Mouse (Mus musculus) embryonic facial prominence, embryonic 12.5 days (tissue): ENCODE data around the gene Sctr. TPM values are rescaled to one million over a fixed set of nuclear protein-coding genes. Genes with fewer than 3 reads are reported as not detected.

ENCODE experiments used
- ATAC-seq: fragments of 200-750 bp; cut with Nextera tagmentation; 2 replicates; pipeline ENCODE4 v1.8.0; 2017; ENCODE audit not compliant: insufficient number of reproducible peaks, insufficient read depth, low FRiP score, low TSS enrichment
- H3K27ac ChIP-seq: fragments of 300-500 bp; sonication (generic); 2 replicates; pipeline ENCODE4 v1.5.1; 2016; ENCODE audit warnings: mild to moderate bottlenecking
- H3K27me3 ChIP-seq: fragments of 300-500 bp; sonication (generic); 2 replicates; pipeline ENCODE4 v1.6.1; 2016; ENCODE audit warnings: mild to moderate bottlenecking, moderate library complexity
- H3K36me3 ChIP-seq: fragments of 300-500 bp; sonication (generic); 2 replicates; pipeline ENCODE4 v1.6.1; 2016; ENCODE audit warnings: mild to moderate bottlenecking
- H3K4me1 ChIP-seq: fragments of 300-500 bp; sonication (generic); 2 replicates; pipeline ENCODE4 v1.6.1; 2016
- H3K4me2 ChIP-seq: fragments of 300-500 bp; sonication (generic); replicated peaks from 2 replicates; pipeline ENCODE4 v1.6.1; 2016; ENCODE audit warnings: mild to moderate bottlenecking, moderate library complexity
- H3K4me3 ChIP-seq: fragments of 300-500 bp; sonication (generic); 2 replicates; pipeline ENCODE4 v1.5.1; 2016; ENCODE audit warnings: mild to moderate bottlenecking
- H3K9ac ChIP-seq: fragments of 300-500 bp; sonication (generic); 2 replicates; pipeline ENCODE4 v1.6.1; 2016; ENCODE audit warnings: mild to moderate bottlenecking, moderate library complexity
- H3K9me3 ChIP-seq: fragments of 300-500 bp; sonication (generic); 2 replicates; pipeline ENCODE4 v1.6.1; 2016; ENCODE audit warnings: mild to moderate bottlenecking, moderate library complexity
- WGBS: fragments of 180-500 bp; shearing (Covaris S2); methylation state at CpG from one replicate; pipeline ENCODE4 v1.1.7; 2016; 5-methylcytosine and 5-hydroxymethylcytosine counted together
- polyA plus RNA-seq: library from polyadenylated mRNA; unstranded; fragments of >200 nt; fragmentation: Nextera tagmentation; extraction: Ambion mirVana; gene quantifications from 2 replicates; pipeline ENCODE4 v1.2.1, GENCODE M21; 2016

Gene Sctr
- polyA plus RNA-seq, 1 experiment from 2014 or later: 0.20 TPM

- Histone ChIP-seq H3K4me3 (no peak overlapping the region), H3K9ac (no peak overlapping the region), H3K36me3 (no peaks in the 10 kb centered on the region), H3K27me3 (no peaks in the 10 kb centered on the region), H3K27ac (no peak overlapping the region), H3K9me3 (no peaks in the 10 kb centered on the region), H3K4me1 (no peaks in the 10 kb centered on the region), H3K4me2 (no peak overlapping the region)
- whole genome bisulfite sequencing: 42% methylated on average over 10 of the region's 10 CpGs
- 0 out of 2 replicates have a peak, but pooled peaks have one; percentile 65 for ATAC-seq
Measured at GRCm38 (mm10) chr1:120032804-120033468, 26.2 kb downstream of the Sctr start.

DNA sequence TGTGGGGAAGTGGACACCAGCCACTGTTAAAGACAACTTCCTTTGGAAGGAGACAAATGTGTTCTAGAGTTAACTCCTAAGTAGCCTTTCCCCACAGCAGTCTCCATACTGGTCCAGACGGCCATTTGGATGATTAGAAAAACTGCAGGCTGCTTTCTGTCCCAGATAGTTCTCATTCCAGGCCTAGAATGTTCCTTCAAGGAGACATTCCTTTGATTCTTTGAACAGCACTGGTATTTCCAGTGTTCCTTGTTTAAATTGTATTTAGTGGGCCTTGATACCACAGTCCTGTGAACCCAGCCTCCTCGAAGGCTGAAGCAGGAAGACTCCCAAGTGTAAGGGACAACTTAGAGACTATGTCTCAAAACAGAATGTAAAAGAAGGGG, 26.8 kb downstream of the Sctr start:
- Histone ChIP-seq H3K27ac (no peak overlapping the region), H3K4me3 (no peak overlapping the region), H3K27me3 (no peaks in the 10 kb centered on the region), H3K4me2 (no peak overlapping the region), H3K9me3 (no peaks in the 10 kb centered on the region), H3K36me3 (no peaks in the 10 kb centered on the region), H3K9ac (no peak overlapping the region), H3K4me1 (no peaks in the 10 kb centered on the region)
- ATAC-seq: no peak
- WGBS: 81% methylated on average over 2 of the region's 2 CpGs

- Histone ChIP-seq H3K9ac (no peak overlapping the region), H3K36me3 (no peaks in the 10 kb centered on the region), H3K27ac (no peak overlapping the region), H3K4me2 (no peak overlapping the region), H3K9me3 (no peaks in the 10 kb centered on the region), H3K4me3 (no peak overlapping the region), H3K4me1 (no peaks in the 10 kb centered on the region), H3K27me3 (no peaks in the 10 kb centered on the region)
- no peak for ATAC-seq
- WGBS: 70% methylated on average over 1 of the region's 1 CpGs
Measured at GRCm38 (mm10) chr1:120034793-120035192, 28.1 kb downstream of the Sctr start.

GRCm38 (mm10) chr1:120035456-120036034, 28.9 kb downstream of the Sctr start:
- Histone ChIP-seq H3K4me2 (no peak overlapping the region), H3K36me3 (no peaks in the 10 kb centered on the region), H3K4me3 (no peak overlapping the region), H3K4me1 (no peaks in the 10 kb centered on the region), H3K9ac (no peak overlapping the region), H3K27ac (no peak overlapping the region), H3K9me3 (no peaks in the 10 kb centered on the region), H3K27me3 (no peaks in the 10 kb centered on the region)
- no peak for ATAC-seq
- whole genome bisulfite sequencing: 80% methylated on average over 7 of the region's 7 CpGs

DNA sequence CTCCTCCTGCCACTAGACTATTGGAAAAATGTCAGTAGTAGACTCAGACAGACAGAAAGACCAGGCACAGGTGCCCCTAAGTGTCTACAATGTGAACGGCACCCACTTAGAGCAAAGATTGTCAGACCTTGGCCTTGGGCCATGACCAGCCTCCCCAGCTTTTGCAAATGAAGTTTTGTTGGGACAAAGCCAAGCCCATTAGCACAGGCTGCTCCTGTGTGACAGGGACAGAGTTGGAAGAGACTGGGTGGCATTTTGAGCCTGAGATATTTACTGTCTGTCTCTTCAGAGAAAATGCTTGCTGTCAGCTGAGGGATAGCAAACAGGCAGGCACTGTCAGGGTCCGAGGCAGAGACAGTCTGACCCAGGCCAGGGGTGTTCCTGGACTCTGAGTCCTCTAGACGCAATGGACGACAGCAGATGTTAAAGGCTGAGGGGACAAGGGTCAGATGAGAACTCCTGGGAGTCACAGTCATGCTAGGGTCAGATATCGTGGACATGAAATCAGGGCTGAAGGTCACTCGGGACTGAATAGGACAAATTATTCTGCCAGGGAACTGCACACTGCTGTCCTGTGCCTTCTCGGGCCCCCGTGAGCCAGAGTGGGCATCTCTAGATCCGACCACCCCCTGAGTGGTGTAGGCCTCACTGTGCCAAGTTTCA, 30.5 kb downstream of the Sctr start:
- no peak overlapping the region for H3K27ac ChIP-seq
- no peaks in the 10 kb centered on the region for H3K9me3 ChIP-seq
- H3K4me2 ChIP-seq: no peak overlapping the region
- no peak overlapping the region for H3K4me3 ChIP-seq
- H3K36me3 ChIP-seq: no peaks in the 10 kb centered on the region
- H3K4me1 ChIP-seq: no peaks in the 10 kb centered on the region
- ATAC-seq: no peak
- WGBS: 65% methylated on average over 9 of the region's 9 CpGs
- H3K27me3 ChIP-seq: no peaks in the 10 kb centered on the region
- no peak overlapping the region for H3K9ac ChIP-seq

- no peaks in the 10 kb centered on the region for H3K36me3 ChIP-seq
- no peak for ATAC-seq
- H3K9ac ChIP-seq: no peak overlapping the region
- 81% methylated on average over 9 of the region's 9 CpGs for WGBS
- H3K4me2 ChIP-seq: no peak overlapping the region
- H3K27ac ChIP-seq: no peak overlapping the region
- H3K9me3 ChIP-seq: no peaks in the 10 kb centered on the region
- no peaks in the 10 kb centered on the region for H3K4me1 ChIP-seq
- no peak overlapping the region for H3K4me3 ChIP-seq
- H3K27me3 ChIP-seq: no peaks in the 10 kb centered on the region
Measured at GRCm38 (mm10) chr1:120038594-120038993, 31.9 kb downstream of the Sctr start.

GRCm38 (mm10) chr1:120042421-120042820, 35.7 kb downstream of the Sctr start:
- ATAC-seq: no peak
- Histone ChIP-seq H3K9me3 (no peaks in the 10 kb centered on the region), H3K4me2 (no peak overlapping the region), H3K9ac (no peak overlapping the region), H3K4me3 (no peak overlapping the region), H3K36me3 (no peaks in the 10 kb centered on the region), H3K27ac (no peak overlapping the region), H3K4me1 (no peaks in the 10 kb centered on the region), H3K27me3 (no peaks in the 10 kb centered on the region)
- WGBS: 63% methylated on average over 8 of the region's 8 CpGs

GRCm38 (mm10) chr1:120044584-120044983, 37.9 kb downstream of the Sctr start:
- 84% methylated on average over 16 of the region's 16 CpGs for WGBS
- Histone ChIP-seq H3K9me3 (no peaks in the 10 kb centered on the region), H3K27me3 (no peaks in the 10 kb centered on the region), H3K4me2 (no peak overlapping the region), H3K4me1 (no peaks in the 10 kb centered on the region), H3K36me3 (no peaks in the 10 kb centered on the region), H3K9ac (no peak overlapping the region), H3K4me3 (no peak overlapping the region), H3K27ac (no peak overlapping the region)
- no peak for ATAC-seq

DNA sequence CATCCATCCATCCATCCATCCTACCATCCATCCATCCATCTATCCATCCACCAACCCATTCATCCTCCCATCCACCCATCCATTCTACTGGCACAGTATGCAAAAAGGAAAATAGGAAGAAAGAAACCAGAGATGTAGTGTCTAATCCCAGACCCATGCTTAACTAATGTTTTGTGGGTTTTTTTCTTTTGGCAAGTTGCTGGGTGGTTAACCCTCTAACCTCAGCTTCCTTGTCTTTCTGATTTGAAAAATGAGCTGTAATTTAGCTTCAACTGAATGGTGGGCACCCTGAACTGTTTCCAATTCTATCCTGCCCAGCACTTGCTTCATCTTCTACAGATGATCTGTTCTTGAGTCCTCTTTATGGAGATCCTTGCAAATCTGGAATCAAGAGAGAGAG, 40.6 kb downstream of the Sctr start:
- no peak overlapping the region for H3K4me2 ChIP-seq
- H3K4me1 ChIP-seq: no peaks in the 10 kb centered on the region
- no peaks in the 10 kb centered on the region for H3K9me3 ChIP-seq
- no peaks in the 10 kb centered on the region for H3K36me3 ChIP-seq
- H3K27me3 ChIP-seq: no peaks in the 10 kb centered on the region
- no peak overlapping the region for H3K27ac ChIP-seq
- no peak overlapping the region for H3K4me3 ChIP-seq
- no peak for ATAC-seq
- no peak overlapping the region for H3K9ac ChIP-seq

- no peaks in the 10 kb centered on the region for H3K4me1 ChIP-seq
- no peaks in the 10 kb centered on the region for H3K9me3 ChIP-seq
- no peaks in the 10 kb centered on the region for H3K36me3 ChIP-seq
- no peak overlapping the region for H3K4me3 ChIP-seq
- WGBS: 20% methylated on average over 1 of the region's 1 CpGs
- no peak overlapping the region for H3K4me2 ChIP-seq
- H3K27me3 ChIP-seq: no peaks in the 10 kb centered on the region
- no peak overlapping the region for H3K27ac ChIP-seq
- ATAC-seq: no peak
- H3K9ac ChIP-seq: no peak overlapping the region
Measured at GRCm38 (mm10) chr1:120051070-120051469, 44.4 kb downstream of the Sctr start.

DNA sequence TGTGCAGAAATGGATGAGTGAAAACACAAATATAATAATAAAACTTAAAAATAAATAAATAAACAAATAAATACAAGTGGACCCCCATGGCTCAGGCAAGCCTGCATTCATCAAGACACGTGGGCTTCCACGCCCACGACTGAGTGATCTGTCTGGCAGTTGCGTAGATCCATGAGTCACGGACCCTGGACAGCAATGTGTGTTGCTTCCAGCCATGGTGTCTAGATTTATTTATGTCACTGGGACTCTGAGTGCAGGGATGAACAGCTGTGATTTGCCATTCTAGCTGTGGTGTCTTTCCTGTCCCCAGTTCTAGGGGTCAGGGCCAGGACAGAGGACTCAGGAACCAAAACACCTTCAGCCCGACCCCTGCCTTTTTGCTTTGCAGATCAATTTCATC, 48.3 kb downstream of the Sctr start:
- peaks cover 5% of the 10 kb centered on the region; the same call in 1 of the 2 replicates for H3K4me1 ChIP-seq
- no peak for ATAC-seq
- WGBS: 87% methylated on average over 6 of the region's 6 CpGs
- no peak overlapping the region for H3K4me3 ChIP-seq
- no peak overlapping the region for H3K9ac ChIP-seq
- H3K4me2 ChIP-seq: no peak overlapping the region
- H3K36me3 ChIP-seq: no peaks in the 10 kb centered on the region
- no peaks in the 10 kb centered on the region for H3K9me3 ChIP-seq
- H3K27me3 ChIP-seq: no peaks in the 10 kb centered on the region
- no peak overlapping the region for H3K27ac ChIP-seq

- no peak for ATAC-seq
- no peak overlapping the region for H3K27ac ChIP-seq
- H3K4me1 ChIP-seq: peaks cover 5% of the 10 kb centered on the region; the same call in 1 of the 2 replicates
- no peaks in the 10 kb centered on the region for H3K27me3 ChIP-seq
- H3K9me3 ChIP-seq: no peaks in the 10 kb centered on the region
- WGBS: 81% methylated on average over 6 of the region's 6 CpGs
- no peak overlapping the region for H3K9ac ChIP-seq
- no peaks in the 10 kb centered on the region for H3K36me3 ChIP-seq
- H3K4me3 ChIP-seq: no peak overlapping the region
- no peak overlapping the region for H3K4me2 ChIP-seq
Measured at GRCm38 (mm10) chr1:120055475-120055874, 48.8 kb downstream of the Sctr start.
